Mouse (Mus musculus) embryo, embryonic 11.5 days (tissue): ENCODE measurements around the gene Mrnip.
"Not testable (repeated sequence)": the region's sequence is repeated elsewhere in the genome, so short reads cannot be mapped to it uniquely, and the experiment has no call there.

Experiments
- DNase-seq: peaks from one replicate; pipeline ENCODE4 v3.0.0-alpha.2; 2012; ENCODE audit warnings: low read depth, low spot score

Mrnip gene

GRCm38 (mm10) chr11:50174111-50174729, at the start of gene Mrnip:
TSS of gene Mrnip (plus strand) at chr11:50174444.
- DNase-seq = not testable (repeated sequence)

- no peak for DNase-seq
These were observed 46.5 kb upstream of the Mrnip start for GRCm38 (mm10) chr11:50127781-50128180.

GRCm38 (mm10) chr11:50130811-50131766, 43.2 kb upstream of the Mrnip start, which contains the start of gene Tbc1d9b:
TSS of gene Tbc1d9b (plus strand) at chr11:50131396.
- DNase-seq = peak; percentile 78

GRCm38 (mm10) chr11:50131801-50132201, 42.4 kb upstream of the Mrnip start:
- no peak for DNase-seq

- DNase-seq = no peak
These were observed 42.0 kb upstream of the Mrnip start for GRCm38 (mm10) chr11:50132265-50132664.

- DNase-seq = no peak
These were observed 39.9 kb upstream of the Mrnip start for GRCm38 (mm10) chr11:50134136-50134859.

GRCm38 (mm10) chr11:50138206-50138822, 35.9 kb upstream of the Mrnip start:
- no peak for DNase-seq

GRCm38 (mm10) chr11:50139571-50139970, 34.7 kb upstream of the Mrnip start:
- DNase-seq = no peak

GRCm38 (mm10) chr11:50145529-50145928, 28.7 kb upstream of the Mrnip start:
- DNase-seq = no peak

GRCm38 (mm10) chr11:50146121-50146520, 28.1 kb upstream of the Mrnip start:
- DNase-seq = no peak

- DNase-seq = no peak
These were observed 26.8 kb upstream of the Mrnip start for GRCm38 (mm10) chr11:50147267-50147957.

- DNase-seq = no peak
These were observed 26.2 kb upstream of the Mrnip start for GRCm38 (mm10) chr11:50147958-50148476.

- no peak for DNase-seq
These were observed 25.0 kb upstream of the Mrnip start for GRCm38 (mm10) chr11:50149200-50149599.

- DNase-seq = no peak
These were observed 24.6 kb upstream of the Mrnip start for GRCm38 (mm10) chr11:50149603-50150150.

- DNase-seq = no peak
These were observed 22.9 kb upstream of the Mrnip start for GRCm38 (mm10) chr11:50151374-50151773.

GRCm38 (mm10) chr11:50154166-50154565, 20.1 kb upstream of the Mrnip start:
- DNase-seq = no peak

- DNase-seq = no peak
These were observed 19.3 kb upstream of the Mrnip start for GRCm38 (mm10) chr11:50154777-50155520.

- no peak for DNase-seq
These were observed 18.5 kb upstream of the Mrnip start for GRCm38 (mm10) chr11:50155785-50156184.

- no peak for DNase-seq
These were observed 17.5 kb upstream of the Mrnip start for GRCm38 (mm10) chr11:50156725-50157258.
